Mouse (Mus musculus) urinary bladder, adult 2 months (tissue): Measurements from ENCODE around the gene Zfp12. TPM values are rescaled to one million over a fixed set of nuclear protein-coding genes. Genes with fewer than 3 reads are reported as not detected.

Experiments
- polyA plus RNA-seq: library from polyadenylated mRNA; depleted of rRNA; stranded (reverse); fragments of >200 nt; gene quantifications from 2 replicates; pipeline ENCODE4 v1.2.3, GENCODE M21; 2012; rRNA removed

The Zfp12 gene
- polyA plus RNA-seq, 1 experiment, result 12.6 TPM

Other genes starting within 250 kb of the Zfp12 start
- 25.0 and 26.2 TPM in 2 replicates for gene Rnf216, start 122.2 kb upstream of the Zfp12 start, polyA plus RNA-seq
- gene Olfr718-ps1, start 87.6 kb upstream of the Zfp12 start, polyA plus RNA-seq, result not detected in 2 replicates
- 11.7 TPM in 2 replicates for gene Rbak, start 54.4 kb upstream of the Zfp12 start, polyA plus RNA-seq
- gene Spdye4b, start 54.1 kb upstream of the Zfp12 start, polyA plus RNA-seq, result not detected in 2 replicates
- gene Spdye4a, start 8.3 kb upstream of the Zfp12 start, polyA plus RNA-seq, result not detected in 2 replicates
- 3.2 and 5.9 TPM in 2 replicates for gene Zfp316, start 34.9 kb downstream of the Zfp12 start, polyA plus RNA-seq
- 0.43 and 0.49 TPM in 2 replicates for gene Zfp853, start 58.5 kb downstream of the Zfp12 start, polyA plus RNA-seq
- 8.4 and 10.6 TPM in 2 replicates for gene E130309D02Rik, start 80.2 kb downstream of the Zfp12 start, polyA plus RNA-seq
- 55.0 and 65.8 TPM in 2 replicates for gene Zdhhc4, start 94.1 kb downstream of the Zfp12 start, polyA plus RNA-seq
- 0.44 and 0.46 TPM in 2 replicates for gene Grid2ip, start 122.2 kb downstream of the Zfp12 start, polyA plus RNA-seq
- gene Kdelr2, start 168.7 kb downstream of the Zfp12 start, polyA plus RNA-seq, result 104 and 105 TPM in 2 replicates
- gene Daglb, start 229.4 kb downstream of the Zfp12 start, polyA plus RNA-seq, result 22.1 and 26.7 TPM in 2 replicates